Mouse (Mus musculus): Measurements from ENCODE around the gene Cyp2t4. TPM values are rescaled to one million over a fixed set of nuclear protein-coding genes. Genes with fewer than 3 reads are reported as not detected.

The Cyp2t4 gene
- polyA plus RNA-seq, 1 experiment = 0.02 TPM

DNA sequence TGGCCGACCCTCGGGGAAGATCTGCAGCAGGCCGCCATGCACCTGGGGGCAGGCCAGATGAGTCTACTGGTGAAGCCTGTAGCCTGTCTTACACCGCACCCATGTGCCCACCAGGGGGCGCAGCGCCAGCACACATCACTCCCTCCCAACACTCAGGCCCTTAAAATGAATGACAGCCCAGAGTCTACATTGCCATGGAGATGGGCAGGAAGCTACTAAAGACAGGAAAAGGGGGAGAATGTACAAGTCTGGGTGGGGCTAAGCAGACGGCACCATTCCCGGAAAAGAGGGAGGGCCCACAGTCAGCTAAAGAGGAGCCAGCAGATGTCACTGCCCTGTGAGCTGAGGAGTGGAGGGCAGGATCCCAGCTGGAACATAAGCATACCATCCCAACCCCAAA, 6.4 kb downstream of the Cyp2t4 start:
- H3K4me2 ChIP-seq (ENCODE audit: low read depth) = peak overlapping the region; percentile 13
- H3K36me3 ChIP-seq (ENCODE audit: control insufficient read depth, insufficient read depth) = no peaks in the 10 kb centered on the region
- no peaks in the 10 kb centered on the region for H3K79me2 ChIP-seq (ENCODE audit: control insufficient read depth, insufficient read depth)
- no peaks in the 10 kb centered on the region for H3K27me3 ChIP-seq (ENCODE audit: control insufficient read depth, insufficient read depth, insufficient read length)
- no peak overlapping the region for H3ac ChIP-seq (ENCODE audit: control insufficient read depth, insufficient read length)
- TF ChIP-seq MYOD1 (IDR thresholded peaks at IDR 0.05; ENCODE audit: control insufficient read depth in 1 of 3, insufficient read length in 2 of 3, low read depth in 2 of 3) (no peak), POLR2AphosphoS2 (IDR thresholded peaks at IDR 0.05; ENCODE audit: insufficient read length, low read depth) (no peak), SRF (IDR thresholded peaks at IDR 0.05; ENCODE audit: control insufficient read depth, insufficient read length, low read depth) (no peak), TCF3 (IDR thresholded peaks at IDR 0.05; ENCODE audit: insufficient read length, low read depth) (no peak), E2F4 (IDR thresholded peaks at IDR 0.05; ENCODE audit: insufficient read depth) (no peak), REST (IDR thresholded peaks at IDR 0.05; ENCODE audit: insufficient read depth, insufficient read length) (no peak), CEBPB (IDR thresholded peaks at IDR 0.05; ENCODE audit: insufficient read depth, poor library complexity, severe bottlenecking) (no peak), POLR2A (IDR thresholded peaks at IDR 0.05; ENCODE audit: insufficient read length, low read depth) (no peak), MAX (IDR thresholded peaks at IDR 0.05; ENCODE audit: low read depth) (no peak), MYOG (IDR thresholded peaks at IDR 0.05; ENCODE audit: control insufficient read depth in 1 of 3, insufficient read depth in 1 of 3, insufficient read length in 2 of 3, low read depth in 2 of 3) (no peak), USF1 (IDR thresholded peaks at IDR 0.05; ENCODE audit: low read depth) (no peak), TCF12 (IDR thresholded peaks at IDR 0.05; ENCODE audit: insufficient read depth, poor library complexity, severe bottlenecking) (no peak)
- H3K4me3 ChIP-seq = no peak overlapping the region

DNA sequence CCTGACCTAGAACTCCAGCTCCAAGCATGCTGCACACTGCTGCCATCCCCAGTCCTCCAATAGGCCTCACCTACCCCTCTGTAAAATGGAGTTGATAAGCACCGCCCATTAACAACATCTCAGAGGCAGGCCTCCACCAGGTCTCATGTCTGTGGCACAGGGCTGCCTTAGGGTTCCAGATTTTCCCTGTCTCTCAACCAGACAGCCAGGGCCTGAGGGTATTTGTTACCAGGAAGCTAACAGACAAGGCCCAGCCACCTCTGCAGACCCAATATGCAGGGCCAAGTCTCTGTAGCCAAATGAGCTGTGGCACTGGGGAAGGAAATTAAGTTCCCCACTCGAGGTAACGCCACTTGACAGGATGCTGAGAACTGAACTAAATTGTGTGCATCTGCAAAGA, 7.4 kb downstream of the Cyp2t4 start:
- Histone ChIP-seq H3K4me3 (no peak overlapping the region), H3ac (ENCODE audit: control insufficient read depth, insufficient read length) (no peak overlapping the region), H3K4me2 (ENCODE audit: low read depth) (no peak overlapping the region), H3K79me2 (ENCODE audit: control insufficient read depth, insufficient read depth) (peaks cover 9% of the 10 kb centered on the region), H3K27me3 (ENCODE audit: control insufficient read depth, insufficient read depth, insufficient read length) (no peaks in the 10 kb centered on the region), H3K36me3 (ENCODE audit: control insufficient read depth, insufficient read depth) (no peaks in the 10 kb centered on the region)
- no peak for TF ChIP-seq POLR2AphosphoS2 (IDR thresholded peaks at IDR 0.05; ENCODE audit: insufficient read length, low read depth)
- TF ChIP-seq CEBPB (IDR thresholded peaks at IDR 0.05; ENCODE audit: insufficient read depth, poor library complexity, severe bottlenecking) = no peak
- no peak for TF ChIP-seq POLR2A (IDR thresholded peaks at IDR 0.05; ENCODE audit: insufficient read length, low read depth)
- no peak for TF ChIP-seq MAX (IDR thresholded peaks at IDR 0.05; ENCODE audit: low read depth)
- no peak for TF ChIP-seq E2F4 (IDR thresholded peaks at IDR 0.05; ENCODE audit: insufficient read depth)
- no peak for TF ChIP-seq MYOG (IDR thresholded peaks at IDR 0.05; ENCODE audit: control insufficient read depth in 1 of 3, insufficient read depth in 1 of 3, insufficient read length in 2 of 3, low read depth in 2 of 3)
- no peak for TF ChIP-seq USF1 (IDR thresholded peaks at IDR 0.05; ENCODE audit: low read depth)
- no peak for TF ChIP-seq MYOD1 (IDR thresholded peaks at IDR 0.05; ENCODE audit: control insufficient read depth in 1 of 3, insufficient read length in 2 of 3, low read depth in 2 of 3)
- no peak for TF ChIP-seq REST (IDR thresholded peaks at IDR 0.05; ENCODE audit: insufficient read depth, insufficient read length)
- TF ChIP-seq TCF12 (IDR thresholded peaks at IDR 0.05; ENCODE audit: insufficient read depth, poor library complexity, severe bottlenecking) = no peak
- TF ChIP-seq TCF3 (IDR thresholded peaks at IDR 0.05; ENCODE audit: insufficient read length, low read depth) = no peak
- no peak for TF ChIP-seq SRF (IDR thresholded peaks at IDR 0.05; ENCODE audit: control insufficient read depth, insufficient read length, low read depth)

DNA sequence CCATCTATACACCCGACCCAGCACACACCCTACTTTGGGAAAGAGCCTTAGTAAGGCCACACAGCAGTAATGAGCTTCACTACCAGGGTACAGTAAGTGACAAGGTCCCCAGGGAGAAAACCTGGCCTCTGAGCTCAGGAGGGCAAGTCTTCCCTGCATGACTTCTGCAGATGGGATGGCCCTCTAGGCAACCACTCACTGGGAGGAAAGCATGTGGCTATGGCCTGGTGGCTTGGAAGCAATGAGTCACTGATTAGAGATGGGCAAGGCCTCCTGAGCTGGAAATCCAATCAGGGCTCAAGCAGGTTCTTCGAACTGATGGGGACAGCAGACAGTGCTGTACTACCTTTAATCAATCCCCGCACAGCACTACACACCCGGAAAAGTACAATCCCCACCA, 8.2 kb downstream of the Cyp2t4 start:
- Histone ChIP-seq H3K79me2 (ENCODE audit: control insufficient read depth, insufficient read depth) (peaks cover 12% of the 10 kb centered on the region), H3K4me2 (ENCODE audit: low read depth) (no peak overlapping the region), H3K4me3 (no peak overlapping the region), H3K27me3 (ENCODE audit: control insufficient read depth, insufficient read depth, insufficient read length) (no peaks in the 10 kb centered on the region), H3ac (ENCODE audit: control insufficient read depth, insufficient read length) (no peak overlapping the region), H3K36me3 (ENCODE audit: control insufficient read depth, insufficient read depth) (no peaks in the 10 kb centered on the region)
- no peak for TF ChIP-seq USF1 (IDR thresholded peaks at IDR 0.05; ENCODE audit: low read depth)
- TF ChIP-seq TCF3 (IDR thresholded peaks at IDR 0.05; ENCODE audit: insufficient read length, low read depth) = no peak
- no peak for TF ChIP-seq CEBPB (IDR thresholded peaks at IDR 0.05; ENCODE audit: insufficient read depth, poor library complexity, severe bottlenecking)
- no peak for TF ChIP-seq MYOD1 (IDR thresholded peaks at IDR 0.05; ENCODE audit: control insufficient read depth in 1 of 3, insufficient read length in 2 of 3, low read depth in 2 of 3)
- TF ChIP-seq MAX (IDR thresholded peaks at IDR 0.05; ENCODE audit: low read depth) = no peak
- no peak for TF ChIP-seq POLR2A (IDR thresholded peaks at IDR 0.05; ENCODE audit: insufficient read length, low read depth)
- no peak for TF ChIP-seq TCF12 (IDR thresholded peaks at IDR 0.05; ENCODE audit: insufficient read depth, poor library complexity, severe bottlenecking)
- no peak for TF ChIP-seq MYOG (IDR thresholded peaks at IDR 0.05; ENCODE audit: control insufficient read depth in 1 of 3, insufficient read depth in 1 of 3, insufficient read length in 2 of 3, low read depth in 2 of 3)
- no peak for TF ChIP-seq E2F4 (IDR thresholded peaks at IDR 0.05; ENCODE audit: insufficient read depth)
- TF ChIP-seq REST (IDR thresholded peaks at IDR 0.05; ENCODE audit: insufficient read depth, insufficient read length) = no peak

DNA sequence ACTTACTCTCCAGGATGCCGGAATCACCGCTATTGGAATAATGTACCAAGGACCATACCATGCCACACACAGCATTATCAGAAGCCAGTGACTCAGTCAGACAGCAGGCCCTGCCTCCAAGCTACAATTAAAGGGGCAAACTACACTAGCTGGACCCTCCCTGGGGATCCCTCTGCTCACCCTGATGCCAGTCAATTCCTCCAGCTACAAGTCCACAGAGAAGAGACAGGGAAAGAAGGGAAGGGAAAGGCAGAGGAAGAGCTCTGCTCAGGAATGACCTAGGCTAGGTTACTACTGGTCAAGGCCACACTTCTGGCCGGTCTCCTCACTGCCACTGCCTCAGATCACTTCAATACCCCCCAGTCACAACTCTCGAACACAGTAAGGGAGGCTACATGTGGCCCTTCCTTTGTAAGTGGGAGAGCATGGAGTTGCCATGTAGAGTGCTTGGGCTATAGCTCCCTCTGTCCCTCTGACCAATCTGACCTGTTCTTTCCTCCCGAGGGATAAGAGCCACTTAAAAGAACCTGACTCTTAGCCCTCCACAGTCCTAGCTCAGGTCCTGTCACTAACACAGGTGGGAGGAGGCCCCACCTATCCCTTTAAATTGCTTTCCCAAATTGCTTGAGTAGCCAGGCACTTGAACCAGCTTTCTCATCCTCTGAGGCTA, 9.4 kb downstream of the Cyp2t4 start:
- Histone ChIP-seq H3ac (ENCODE audit: control insufficient read depth, insufficient read length) (no peak overlapping the region), H3K79me2 (ENCODE audit: control insufficient read depth, insufficient read depth) (peaks cover 12% of the 10 kb centered on the region), H3K27me3 (ENCODE audit: control insufficient read depth, insufficient read depth, insufficient read length) (no peaks in the 10 kb centered on the region), H3K4me2 (ENCODE audit: low read depth) (peak overlapping the region; percentile 13), H3K36me3 (ENCODE audit: control insufficient read depth, insufficient read depth) (no peaks in the 10 kb centered on the region), H3K4me3 (no peak overlapping the region)
- TF ChIP-seq MAX (IDR thresholded peaks at IDR 0.05; ENCODE audit: low read depth) (no peak), POLR2AphosphoS2 (IDR thresholded peaks at IDR 0.05; ENCODE audit: insufficient read length, low read depth) (no peak), TCF3 (IDR thresholded peaks at IDR 0.05; ENCODE audit: insufficient read length, low read depth) (no peak), MYOG (IDR thresholded peaks at IDR 0.05; ENCODE audit: control insufficient read depth in 1 of 3, insufficient read depth in 1 of 3, insufficient read length in 2 of 3, low read depth in 2 of 3) (no peak), MYOD1 (IDR thresholded peaks at IDR 0.05; ENCODE audit: control insufficient read depth in 1 of 3, insufficient read length in 2 of 3, low read depth in 2 of 3) (no peak), TCF12 (IDR thresholded peaks at IDR 0.05; ENCODE audit: insufficient read depth, poor library complexity, severe bottlenecking) (no peak)

All from myocyte (in vitro differentiated cells).